Mouse (Mus musculus): ENCODE results near the gene Fam81a. TPM values are rescaled to one million over a fixed set of nuclear protein-coding genes. Genes with fewer than 3 reads are reported as not detected.

The Fam81a gene
- total RNA-seq, 2 experiments from 2014 or later, result 179 to 198 TPM

- intact Hi-C loops (cut with DNase I), result loop anchor here (5.0 kb wide), 1 partner anchor 45 kb away; no protein-coding TSS in a partner anchor
- DNase-seq (ENCODE audit: low spot score in 2 of 2), result no peak
These were observed 65.2 kb downstream of the Fam81a start for GRCm38 (mm10) chr9:70077170-70077569.

- intact Hi-C loops (cut with DNase I), result no loop called here
- DNase-seq (ENCODE audit: low spot score in 2 of 2), result no peak
These were observed 70.0 kb downstream of the Fam81a start for GRCm38 (mm10) chr9:70072387-70072786.

- no peak for DNase-seq (ENCODE audit: low spot score in 2 of 2)
- intact Hi-C loops (cut with DNase I), result no loop called here
These were observed 72.4 kb downstream of the Fam81a start for GRCm38 (mm10) chr9:70069961-70070435.

- no peak for DNase-seq (ENCODE audit: low spot score in 2 of 2)
These were observed 74.9 kb downstream of the Fam81a start for GRCm38 (mm10) chr9:70067497-70067896.

GRCm38 (mm10) chr9:70062012-70062411, 80.3 kb downstream of the Fam81a start:
- no peak for DNase-seq (ENCODE audit: low spot score in 2 of 2)
- intact Hi-C loops (cut with DNase I), result no loop called here

More at GRCm38 (mm10) chr9:70067497-70067896, 74.9 kb downstream of the Fam81a start:
- intact Hi-C loops (cut with DNase I), result no loop called here

GRCm38 (mm10) chr9:70053411-70053810, 88.9 kb downstream of the Fam81a start:
- intact Hi-C loops (cut with DNase I), result no loop called here
- no peak for DNase-seq (ENCODE audit: low spot score in 2 of 2)

GRCm38 (mm10) chr9:70052730-70053129, 89.6 kb downstream of the Fam81a start:
- DNase-seq (ENCODE audit: low spot score in 2 of 2), result no peak
- intact Hi-C loops (cut with DNase I), result no loop called here

GRCm38 (mm10) chr9:70049839-70050238, 92.5 kb downstream of the Fam81a start:
- DNase-seq (ENCODE audit: low spot score in 2 of 2), result no peak
- intact Hi-C loops (cut with DNase I), result no loop called here

GRCm38 (mm10) chr9:70049416-70049783, 93.0 kb downstream of the Fam81a start:
- no peak for DNase-seq (ENCODE audit: low spot score in 2 of 2)
- intact Hi-C loops (cut with DNase I), result no loop called here

GRCm38 (mm10) chr9:70048751-70049415, 93.5 kb downstream of the Fam81a start:
- DNase-seq (ENCODE audit: low spot score in 2 of 2), result no peak
- intact Hi-C loops (cut with DNase I), result no loop called here

- intact Hi-C loops (cut with DNase I), result no loop called here
- no peak for DNase-seq (ENCODE audit: low spot score in 2 of 2)
These were observed 94.1 kb downstream of the Fam81a start for GRCm38 (mm10) chr9:70048280-70048679.

GRCm38 (mm10) chr9:70047839-70048238, 94.5 kb downstream of the Fam81a start:
- DNase-seq (ENCODE audit: low spot score in 2 of 2), result no peak
- intact Hi-C loops (cut with DNase I), result no loop called here

- intact Hi-C loops (cut with DNase I), result no loop called here
- DNase-seq (ENCODE audit: low spot score in 2 of 2), result no peak
These were observed 96.1 kb downstream of the Fam81a start for GRCm38 (mm10) chr9:70046255-70046654.

GRCm38 (mm10) chr9:70044865-70045264, 97.5 kb downstream of the Fam81a start:
- no peak for DNase-seq (ENCODE audit: low spot score in 2 of 2)
- intact Hi-C loops (cut with DNase I), result no loop called here

- DNase-seq (ENCODE audit: low spot score in 2 of 2), result no peak
- intact Hi-C loops (cut with DNase I), result no loop called here
These were observed 99.4 kb downstream of the Fam81a start for GRCm38 (mm10) chr9:70042935-70043334.

- intact Hi-C loops (cut with DNase I), result no loop called here
These were observed 100.2 kb downstream of the Fam81a start for GRCm38 (mm10) chr9:70042137-70042536.

GRCm38 (mm10) chr9:70040570-70040969, 101.8 kb downstream of the Fam81a start:
- DNase-seq (ENCODE audit: low spot score in 2 of 2), result no peak
- intact Hi-C loops (cut with DNase I), result no loop called here

More at GRCm38 (mm10) chr9:70042137-70042536, 100.2 kb downstream of the Fam81a start:
- no peak for DNase-seq (ENCODE audit: low spot score in 2 of 2)

GRCm38 (mm10) chr9:70039597-70040385, 102.6 kb downstream of the Fam81a start:
- intact Hi-C loops (cut with DNase I), result no loop called here
- no peak for DNase-seq (ENCODE audit: low spot score in 2 of 2)

Data from left cerebral cortex, postnatal 36 days (tissue).